Mouse (Mus musculus): Measurements from ENCODE around the gene Fv1.

DNA sequence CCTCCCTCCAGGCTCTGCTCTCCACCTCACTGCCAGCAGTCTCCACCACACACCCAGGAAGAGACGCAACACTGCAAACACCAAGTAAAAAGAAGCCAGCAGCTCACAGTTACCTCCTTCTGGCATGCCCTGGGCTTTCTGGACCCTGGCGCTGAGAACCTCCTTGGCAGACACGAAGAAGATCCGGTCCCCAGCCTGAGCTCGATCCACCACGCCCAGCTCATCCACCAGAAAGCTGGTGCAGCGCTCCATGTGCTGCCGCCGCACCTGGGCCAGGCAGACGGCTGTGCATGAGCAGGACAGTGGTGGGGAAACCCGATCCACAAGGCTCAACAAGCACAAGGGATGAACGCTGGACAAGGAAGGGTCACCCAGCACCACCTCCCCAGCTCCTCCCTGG is 17.4 kb downstream of the Fv1 start:
- no peak for TF ChIP-seq CTCF (IDR thresholded peaks at IDR 0.05; ENCODE audit: low read depth)
- no peak for TF ChIP-seq EP300 (IDR thresholded peaks at IDR 0.05; ENCODE audit: low read depth)
